Mouse (Mus musculus) stomach, postnatal 0 days (tissue): ENCODE results near the gene Tab2. TPM values are rescaled to one million over a fixed set of nuclear protein-coding genes. Genes with fewer than 3 reads are reported as not detected.
"Not testable (repeated sequence)": the region's sequence is repeated elsewhere in the genome, so short reads cannot be mapped to it uniquely, and the experiment has no call there.

Experiments
- ATAC-seq: fragments of 200-750 bp; cut with Nextera tagmentation; 2 replicates; pipeline ENCODE4 v1.8.0; 2017; ENCODE audit not compliant: low FRiP score, low TSS enrichment
- DNase-seq: peaks from one replicate; pipeline ENCODE4 v3.0.0-alpha.2; 2016; ENCODE audit warnings: low spot score
- H3K27ac ChIP-seq: fragments of 300-500 bp; sonication (generic); replicated peaks from 2 replicates; pipeline ENCODE4 v1.5.1; 2014; ENCODE audit warnings: mild to moderate bottlenecking, control low read depth
- H3K27me3 ChIP-seq: fragments of 300-500 bp; sonication (generic); 2 replicates; pipeline ENCODE4 v1.6.1; 2014; ENCODE audit warnings: low read length; ENCODE audit not compliant: control insufficient read depth, insufficient read depth
- H3K36me3 ChIP-seq: fragments of 300-500 bp; sonication (generic); 2 replicates; pipeline ENCODE4 v1.6.1; 2014; ENCODE audit warnings: low read length, mixed read lengths; ENCODE audit not compliant: control insufficient read depth, insufficient read depth
- H3K4me1 ChIP-seq: fragments of 300-500 bp; sonication (generic); replicated peaks from 2 replicates; pipeline ENCODE4 v1.6.1; 2014; ENCODE audit warnings: antibody characterized with exemption; ENCODE audit not compliant: control insufficient read depth, insufficient read depth
- H3K4me2 ChIP-seq: fragments of 300-500 bp; sonication (generic); replicated peaks from 2 replicates; pipeline ENCODE4 v1.6.1; 2014; ENCODE audit warnings: low read depth, mild to moderate bottlenecking, control low read depth, moderate library complexity
- H3K4me3 ChIP-seq: fragments of 300-500 bp; sonication (generic); 2 replicates; pipeline ENCODE4 v1.5.1; 2014; ENCODE audit warnings: low read depth, low read length, control low read depth
- H3K9ac ChIP-seq: fragments of 300-500 bp; sonication (generic); 2 replicates; pipeline ENCODE4 v1.6.1; 2014; ENCODE audit warnings: mild to moderate bottlenecking, low read length, control low read depth, mixed read lengths
- H3K9me3 ChIP-seq: fragments of 300-500 bp; sonication (generic); 2 replicates; pipeline ENCODE4 v1.6.1; 2016; ENCODE audit warnings: low read length; ENCODE audit not compliant: control insufficient read depth
- CTCF ChIP-seq: IDR thresholded peaks from 2 replicates; pipeline ENCODE4 v1.5.1; 2016; ENCODE audit warnings: antibody characterized with exemption, low read depth, mild to moderate bottlenecking, moderate library complexity
- EP300 ChIP-seq: optimal IDR thresholded peaks from 2 replicates; pipeline ENCODE3; 2016; ENCODE audit warnings: antibody characterized with exemption
- WGBS: fragments of 180-500 bp; shearing (Covaris S2); extraction: QIAGEN DNeasy Blood & Tissue Kit; methylation state at CpG from one replicate; pipeline ENCODE4 v1.1.7; 2014; 5-methylcytosine and 5-hydroxymethylcytosine counted together
- polyA plus RNA-seq: library from polyadenylated mRNA; unstranded; fragments of >200 nt; fragmentation: Nextera tagmentation; extraction: Ambion mirVana; gene quantifications from 2 replicates; pipeline ENCODE4 v1.2.1, GENCODE M21; 2015

The Tab2 gene
- polyA plus RNA-seq, 1 experiment from 2014 or later, result 10.1 TPM

DNA sequence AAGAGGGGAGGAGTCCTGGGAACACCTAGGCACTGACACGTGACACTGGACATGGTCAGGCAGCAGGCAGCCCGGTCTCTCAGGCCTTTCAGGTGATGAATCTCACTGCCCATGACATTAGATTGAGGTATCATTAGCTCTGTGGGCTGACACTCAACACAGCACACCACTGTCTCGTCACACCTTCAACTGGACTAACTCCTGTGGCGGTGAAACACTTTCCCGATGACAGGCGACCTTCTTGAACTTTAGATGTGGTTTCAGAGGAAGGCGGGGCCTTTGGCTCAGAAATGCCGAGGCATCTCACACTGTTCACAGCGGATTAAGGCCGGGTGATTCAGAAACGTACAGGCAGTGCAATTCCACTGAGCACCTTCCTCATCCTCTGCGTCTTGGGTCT lies 48.9 kb downstream of the Tab2 start:
- Histone ChIP-seq H3K27me3 (no peaks in the 10 kb centered on the region), H3K4me2 (no peak overlapping the region), H3K36me3 (peaks cover 16% of the 10 kb centered on the region), H3K9ac (no peak overlapping the region), H3K27ac (no peak overlapping the region), H3K4me3 (no peak overlapping the region), H3K9me3 (no peaks in the 10 kb centered on the region), H3K4me1 (no peaks in the 10 kb centered on the region)
- TF ChIP-seq CTCF (no peak), EP300 (no peak)
- no peak for DNase-seq
- ATAC-seq, result no peak
- 71% methylated on average over 12 of the region's 12 CpGs for WGBS

DNA sequence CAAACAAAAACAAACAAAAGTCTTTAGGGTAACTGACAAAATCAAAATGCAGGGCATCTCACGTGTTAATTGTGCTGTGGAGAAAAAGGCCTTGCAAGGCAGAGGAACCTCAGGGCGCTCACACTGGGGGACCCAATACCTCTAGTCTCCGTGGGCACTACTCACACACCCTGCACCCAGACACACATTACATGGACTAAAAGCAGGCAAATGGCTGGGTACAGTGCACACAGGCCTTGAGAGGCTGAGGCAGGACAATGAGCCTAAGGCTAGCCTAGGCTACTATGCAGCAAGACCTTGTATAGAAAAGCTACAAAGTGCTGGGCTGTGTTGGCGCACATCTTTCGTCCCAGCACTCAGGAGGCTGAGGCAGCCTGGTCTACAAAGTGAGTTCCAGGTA lies 51.9 kb downstream of the Tab2 start:
- TF ChIP-seq EP300 (no peak), CTCF (no peak)
- no peak for DNase-seq
- no peak for ATAC-seq
- Histone ChIP-seq H3K4me2 (no peak overlapping the region), H3K9me3 (no peaks in the 10 kb centered on the region), H3K27ac (no peak overlapping the region), H3K27me3 (no peaks in the 10 kb centered on the region), H3K9ac (no peak overlapping the region), H3K36me3 (peaks cover 16% of the 10 kb centered on the region), H3K4me1 (no peaks in the 10 kb centered on the region), H3K4me3 (no peak overlapping the region)
- 95% methylated on average over 5 of the region's 5 CpGs for WGBS

DNA sequence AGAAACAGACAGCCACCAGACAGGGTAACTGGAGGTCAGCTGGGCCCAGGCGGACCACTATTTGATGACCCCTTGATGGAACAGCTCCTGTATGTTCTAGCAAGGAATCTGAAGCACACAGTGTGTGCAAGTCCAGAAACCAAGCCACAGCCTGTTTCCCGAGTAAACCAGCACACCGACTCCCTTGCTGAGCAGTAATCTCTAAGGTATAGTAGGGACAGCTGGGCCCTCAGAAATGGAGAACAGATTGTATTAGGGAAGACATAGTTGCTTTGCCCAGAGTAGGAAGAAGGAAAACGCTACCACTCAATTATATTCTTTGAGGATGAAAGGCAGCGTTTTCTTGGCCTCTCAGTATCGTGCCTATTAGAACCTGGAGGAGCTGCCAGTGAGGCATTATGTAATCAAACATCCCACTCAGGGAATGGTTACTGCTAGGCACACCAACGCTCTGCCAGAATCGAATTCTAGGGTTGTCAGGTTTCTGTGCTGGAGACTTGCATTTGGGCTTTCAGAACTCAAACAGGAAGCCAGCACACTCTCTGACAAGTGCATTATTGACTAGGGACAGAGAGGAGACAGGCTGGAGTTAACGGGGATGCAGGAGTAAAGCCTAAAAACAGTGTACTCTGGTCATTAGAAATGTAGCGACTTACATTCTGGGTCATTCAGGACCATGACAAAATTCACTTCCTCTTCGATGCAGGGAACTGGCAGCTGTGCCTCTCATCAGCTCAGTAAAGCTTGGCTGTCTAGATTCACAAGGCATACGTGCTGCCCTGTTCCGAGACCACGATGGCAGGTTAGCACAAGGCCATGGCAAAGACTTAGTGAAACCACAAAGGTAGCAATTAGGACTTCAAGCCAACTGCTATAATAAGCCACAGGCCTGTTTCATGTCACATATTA lies 55.1 kb downstream of the Tab2 start:
- Histone ChIP-seq H3K9me3 (no peaks in the 10 kb centered on the region), H3K4me2 (no peak overlapping the region), H3K27ac (no peak overlapping the region), H3K4me1 (no peaks in the 10 kb centered on the region), H3K27me3 (no peaks in the 10 kb centered on the region), H3K36me3 (peaks cover 6% of the 10 kb centered on the region; the same call in 1 of the 2 replicates), H3K9ac (no peak overlapping the region), H3K4me3 (no peak overlapping the region)
- no peak for DNase-seq
- TF ChIP-seq CTCF, result no peak
- WGBS, result 88% methylated on average over 14 of the region's 14 CpGs
- no peak for ATAC-seq

DNA sequence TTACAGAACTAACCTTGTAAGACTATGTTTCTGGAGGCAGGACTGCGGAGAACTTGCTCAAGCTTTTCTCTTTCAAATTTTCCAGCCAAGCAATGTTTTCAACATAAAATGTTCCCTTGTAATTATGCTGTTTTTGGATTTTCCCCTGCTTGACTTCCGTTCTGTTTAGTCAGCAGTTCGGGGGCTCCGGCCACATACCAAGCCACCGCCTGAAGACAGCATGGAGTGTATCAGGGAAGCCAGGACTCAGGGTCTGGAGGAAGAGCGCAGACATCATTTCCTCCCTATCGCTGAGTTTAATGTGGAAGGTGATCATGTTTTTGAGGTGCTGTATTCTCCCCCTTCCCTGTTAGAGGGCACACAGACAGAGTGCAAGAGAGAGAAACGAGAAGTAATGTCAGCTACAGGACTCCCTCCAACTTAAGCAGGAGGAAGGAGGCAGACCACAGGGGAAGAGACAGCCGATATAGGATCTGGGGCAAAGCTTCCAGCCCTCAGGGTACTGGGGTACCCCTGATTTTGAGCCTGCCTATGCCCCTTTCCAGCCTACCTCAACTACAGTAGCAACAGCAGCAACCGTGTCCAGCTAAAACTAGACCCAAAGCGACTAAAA lies 67.7 kb downstream of the Tab2 start:
- no peak overlapping the region for H3K4me2 ChIP-seq
- no peak overlapping the region for H3K4me3 ChIP-seq
- DNase-seq (peak; percentile 9), ATAC-seq (no peak)
- H3K27me3 ChIP-seq, result no peaks in the 10 kb centered on the region
- no peaks in the 10 kb centered on the region for H3K4me1 ChIP-seq
- H3K9me3 ChIP-seq, result no peaks in the 10 kb centered on the region
- H3K9ac ChIP-seq, result no peak overlapping the region
- TF ChIP-seq EP300, result no peak
- TF ChIP-seq CTCF, result no peak
- 82% methylated on average over 11 of the region's 11 CpGs for WGBS
- H3K27ac ChIP-seq, result no peak overlapping the region
- no peaks in the 10 kb centered on the region for H3K36me3 ChIP-seq

DNA sequence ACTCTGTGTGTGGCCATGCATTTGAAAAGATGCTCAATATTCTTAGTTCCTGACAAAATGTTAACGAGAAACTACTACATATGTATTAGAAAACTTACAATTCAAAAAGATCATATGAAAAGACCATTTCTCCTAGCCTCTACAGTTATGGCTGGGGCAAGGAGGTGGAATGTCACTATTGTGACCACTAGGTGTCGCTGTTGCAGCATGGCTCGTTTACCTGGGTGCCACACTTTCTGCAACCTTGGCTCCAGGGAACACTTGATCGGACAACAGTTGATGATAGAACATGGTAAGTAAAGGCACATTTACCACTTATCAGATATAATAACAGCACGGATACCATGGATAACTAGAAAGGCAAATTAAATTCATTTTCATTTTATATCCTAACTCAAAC lies 72.5 kb downstream of the Tab2 start:
- H3K4me1 ChIP-seq, result no peaks in the 10 kb centered on the region

DNA sequence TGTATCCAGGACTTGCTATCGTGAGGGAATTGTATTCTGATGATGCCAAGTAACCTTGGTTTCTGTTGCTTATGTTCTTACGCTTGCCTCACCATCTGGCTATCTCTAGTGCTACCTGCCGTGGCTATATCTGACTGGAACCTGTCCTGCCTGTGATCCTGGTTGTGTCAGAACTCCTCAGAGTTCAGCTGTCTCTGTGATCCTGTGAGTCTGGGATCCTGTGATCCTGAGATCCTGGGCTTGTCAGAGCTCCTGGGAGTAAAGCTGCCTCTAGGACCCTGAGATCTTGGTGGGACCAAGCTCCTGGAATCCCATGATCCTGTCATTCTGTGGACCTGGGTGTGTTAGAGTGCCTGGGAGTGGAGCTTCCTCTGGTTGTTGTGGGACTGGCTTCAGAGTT lies 74.1 kb downstream of the Tab2 start:
- Histone ChIP-seq H3K27ac (no peak overlapping the region), H3K4me1 (no peaks in the 10 kb centered on the region), H3K9ac (no peak overlapping the region), H3K27me3 (no peaks in the 10 kb centered on the region), H3K4me3 (no peak overlapping the region), H3K36me3 (no peaks in the 10 kb centered on the region), H3K9me3 (no peaks in the 10 kb centered on the region), H3K4me2 (no peak overlapping the region)
- ATAC-seq, result no peak
- 93% methylated on average over 3 of the region's 3 CpGs for WGBS
- DNase-seq, result peak; percentile 10
- no peak for TF ChIP-seq EP300
- TF ChIP-seq CTCF, result no peak

More for the DNA sequence above, 72.5 kb downstream of the Tab2 start:
- no peaks in the 10 kb centered on the region for H3K36me3 ChIP-seq
- H3K27me3 ChIP-seq, result no peaks in the 10 kb centered on the region
- no peak for TF ChIP-seq EP300
- TF ChIP-seq CTCF, result peak; percentile 100
- WGBS, result 5% methylated on average over 5 of the region's 5 CpGs
- no peak overlapping the region for H3K27ac ChIP-seq
- ATAC-seq (peak; percentile 69; the same call in 1 of the 2 replicates), DNase-seq (peak; percentile 70)
- no peak overlapping the region for H3K4me3 ChIP-seq
- H3K4me2 ChIP-seq, result no peak overlapping the region
- H3K9ac ChIP-seq, result no peak overlapping the region
- no peaks in the 10 kb centered on the region for H3K9me3 ChIP-seq

DNA sequence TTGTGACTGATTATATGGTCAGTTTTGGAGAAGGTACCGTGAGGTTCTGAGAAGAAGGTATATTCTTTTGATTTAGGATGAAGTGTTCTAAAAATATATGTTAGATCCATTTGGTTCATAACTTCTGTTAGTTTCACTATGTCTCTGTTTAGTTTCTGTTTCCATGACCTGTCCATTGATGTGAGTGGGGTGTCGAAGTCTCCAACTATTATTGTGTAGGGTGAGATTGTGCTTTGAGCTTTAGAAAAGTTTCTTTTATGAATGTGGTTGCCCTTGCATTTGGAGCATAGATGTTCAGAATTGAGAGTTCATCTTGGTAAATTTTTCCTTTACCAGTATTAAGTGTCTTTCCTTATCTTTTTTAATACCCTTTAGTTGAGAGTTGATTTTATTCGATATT lies 75.7 kb downstream of the Tab2 start:
- H3K27ac ChIP-seq, DNase-seq, H3K9ac ChIP-seq, ATAC-seq, H3K4me3 ChIP-seq, H3K4me2 ChIP-seq, H3K36me3 ChIP-seq, H3K4me1 ChIP-seq, H3K27me3 ChIP-seq, H3K9me3 ChIP-seq: not testable (repeated sequence)
- 87% methylated on average over 3 of the region's 3 CpGs for WGBS
